Mouse (Mus musculus): ENCODE measurements at regions not wholly inside any gene's neighbourhood (a gene's known extent, or its start where the extent isn't known, plus 50 kb on each side); places are given as distances from the start of the nearest gene placed in this dataset.

DNA sequence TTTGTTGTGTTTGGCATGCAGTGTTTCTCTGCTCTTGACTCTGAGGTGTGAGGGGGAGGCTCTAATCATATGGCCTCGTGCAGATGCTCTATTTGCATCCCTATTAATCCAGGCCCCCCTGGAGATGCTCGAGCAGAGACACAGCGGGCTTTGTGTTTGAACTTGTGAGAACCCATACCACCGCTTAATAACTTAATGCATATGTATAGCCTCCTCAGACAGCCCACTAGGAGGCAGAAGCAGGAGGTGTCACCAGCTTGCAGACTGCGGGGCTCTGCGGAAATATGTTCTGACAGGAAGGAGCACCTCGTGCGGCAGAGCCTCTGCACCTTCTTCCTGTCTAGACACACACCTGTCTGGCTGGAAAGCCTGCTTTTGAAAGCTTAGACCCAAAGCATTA lies 113.7 kb downstream of the Barhl2 start:
- Histone ChIP-seq H3K27ac (ENCODE audit: low read depth) (no peak overlapping the region), H3K4me3 (ENCODE audit: low read depth, low read length) (no peak overlapping the region), H3K9ac (no peak overlapping the region), H3K4me1 (ENCODE audit: insufficient read depth) (no peaks in the 10 kb centered on the region), H3K4me2 (no peak overlapping the region), H3K27me3 (ENCODE audit: insufficient read depth, low read length) (no peaks in the 10 kb centered on the region), H3K9me3 (ENCODE audit: low read depth, low read length) (no peaks in the 10 kb centered on the region), H3K36me3 (ENCODE audit: insufficient read depth) (no peaks in the 10 kb centered on the region)
- ATAC-seq (ENCODE audit: insufficient read depth) (no peak), DNase-seq (no peak)
- peak; percentile 22 for TF ChIP-seq CTCF (IDR thresholded peaks at IDR 0.05; ENCODE audit: low read depth)
- WGBS = 6% methylated on average over 8 of the region's 8 CpGs

DNA sequence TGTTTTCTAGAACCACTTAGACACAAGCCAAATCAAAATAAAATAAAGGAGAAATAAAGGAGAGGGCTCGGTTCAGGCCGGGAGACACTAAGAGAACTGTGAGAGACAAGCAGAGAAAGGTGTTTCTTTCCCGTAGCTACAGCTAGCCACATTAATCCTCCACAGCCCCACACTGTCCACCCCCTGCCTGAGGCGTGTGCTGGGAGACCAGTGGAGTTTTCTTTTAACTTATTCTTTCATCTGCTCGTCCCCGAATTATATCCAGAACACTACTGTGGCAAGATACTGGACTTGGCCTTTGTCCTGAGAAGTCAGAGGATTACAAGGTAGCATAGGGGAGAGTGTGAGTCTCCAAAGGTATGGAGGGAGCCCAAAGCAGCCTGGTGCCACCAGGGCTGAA lies 114.4 kb downstream of the Barhl2 start:
- no peaks in the 10 kb centered on the region for H3K27me3 ChIP-seq (ENCODE audit: insufficient read depth, low read length)
- H3K4me2 ChIP-seq = no peak overlapping the region
- no peak overlapping the region for H3K27ac ChIP-seq (ENCODE audit: low read depth)
- no peak for ATAC-seq (ENCODE audit: insufficient read depth)
- no peaks in the 10 kb centered on the region for H3K9me3 ChIP-seq (ENCODE audit: low read depth, low read length)
- WGBS = 34% methylated on average over 6 of the region's 6 CpGs
- H3K9ac ChIP-seq = no peak overlapping the region
- no peaks in the 10 kb centered on the region for H3K4me1 ChIP-seq (ENCODE audit: insufficient read depth)
- no peak for TF ChIP-seq CTCF (IDR thresholded peaks at IDR 0.05; ENCODE audit: low read depth)
- H3K36me3 ChIP-seq (ENCODE audit: insufficient read depth) = no peaks in the 10 kb centered on the region
- no peak for DNase-seq
- no peak overlapping the region for H3K4me3 ChIP-seq (ENCODE audit: low read depth, low read length)

DNA sequence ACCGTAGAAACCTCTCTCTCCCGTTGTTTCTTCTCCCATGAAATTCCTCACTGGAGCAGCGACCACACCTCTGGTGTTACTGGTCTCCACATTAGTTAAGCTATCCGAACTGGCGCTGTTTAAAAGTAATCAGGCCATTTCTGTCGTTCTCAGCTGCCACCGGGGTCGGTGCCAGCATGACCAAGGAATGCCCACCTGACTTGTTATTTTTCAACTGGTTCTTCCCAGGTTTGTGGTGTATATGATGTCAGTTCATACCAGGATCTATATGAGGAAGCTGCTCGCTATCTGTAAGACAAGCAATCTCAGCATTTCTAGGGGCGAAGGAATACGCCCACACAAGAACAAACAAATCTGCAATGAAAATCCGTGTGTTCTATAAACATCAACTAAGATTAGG lies 116.6 kb downstream of the Barhl2 start:
- H3K9ac ChIP-seq = no peak overlapping the region
- H3K27me3 ChIP-seq (ENCODE audit: insufficient read depth, low read length) = no peaks in the 10 kb centered on the region
- H3K4me2 ChIP-seq = no peak overlapping the region
- H3K4me1 ChIP-seq (ENCODE audit: insufficient read depth) = no peaks in the 10 kb centered on the region
- H3K27ac ChIP-seq (ENCODE audit: low read depth) = no peak overlapping the region
- no peaks in the 10 kb centered on the region for H3K36me3 ChIP-seq (ENCODE audit: insufficient read depth)
- no peak for TF ChIP-seq CTCF (IDR thresholded peaks at IDR 0.05; ENCODE audit: low read depth)
- no peak overlapping the region for H3K4me3 ChIP-seq (ENCODE audit: low read depth, low read length)
- no peaks in the 10 kb centered on the region for H3K9me3 ChIP-seq (ENCODE audit: low read depth, low read length)
- DNase-seq (no peak), ATAC-seq (ENCODE audit: insufficient read depth) (no peak)
- WGBS = 55% methylated on average over 12 of the region's 12 CpGs

- Histone ChIP-seq H3K9ac (no peak overlapping the region), H3K27ac (ENCODE audit: low read depth) (no peak overlapping the region), H3K4me1 (ENCODE audit: insufficient read depth) (no peaks in the 10 kb centered on the region), H3K9me3 (ENCODE audit: low read depth, low read length) (no peaks in the 10 kb centered on the region), H3K4me3 (ENCODE audit: low read depth, low read length) (no peak overlapping the region), H3K4me2 (no peak overlapping the region), H3K27me3 (ENCODE audit: insufficient read depth, low read length) (no peaks in the 10 kb centered on the region), H3K36me3 (ENCODE audit: insufficient read depth) (no peaks in the 10 kb centered on the region)
- no peak for DNase-seq
- TF ChIP-seq CTCF (IDR thresholded peaks at IDR 0.05; ENCODE audit: low read depth) = no peak
- 75% methylated on average over 11 of the region's 11 CpGs for WGBS
- ATAC-seq (ENCODE audit: insufficient read depth) = no peak
Observed at GRCm38 (mm10) chr5:106335639-106336038, 122.3 kb downstream of the Barhl2 start.

GRCm38 (mm10) chr5:106327592-106328150 lies 130.3 kb downstream of the Barhl2 start:
- Histone ChIP-seq H3K4me1 (ENCODE audit: insufficient read depth) (no peaks in the 10 kb centered on the region), H3K4me2 (no peak overlapping the region), H3K4me3 (ENCODE audit: low read depth, low read length) (no peak overlapping the region), H3K9me3 (ENCODE audit: low read depth, low read length) (no peaks in the 10 kb centered on the region), H3K27me3 (ENCODE audit: insufficient read depth, low read length) (no peaks in the 10 kb centered on the region), H3K36me3 (ENCODE audit: insufficient read depth) (no peaks in the 10 kb centered on the region), H3K27ac (ENCODE audit: low read depth) (no peak overlapping the region), H3K9ac (no peak overlapping the region)
- DNase-seq = no peak
- WGBS = 46% methylated on average over 9 of the region's 9 CpGs
- no peak for TF ChIP-seq CTCF (IDR thresholded peaks at IDR 0.05; ENCODE audit: low read depth)
- ATAC-seq (ENCODE audit: insufficient read depth) = no peak

DNA sequence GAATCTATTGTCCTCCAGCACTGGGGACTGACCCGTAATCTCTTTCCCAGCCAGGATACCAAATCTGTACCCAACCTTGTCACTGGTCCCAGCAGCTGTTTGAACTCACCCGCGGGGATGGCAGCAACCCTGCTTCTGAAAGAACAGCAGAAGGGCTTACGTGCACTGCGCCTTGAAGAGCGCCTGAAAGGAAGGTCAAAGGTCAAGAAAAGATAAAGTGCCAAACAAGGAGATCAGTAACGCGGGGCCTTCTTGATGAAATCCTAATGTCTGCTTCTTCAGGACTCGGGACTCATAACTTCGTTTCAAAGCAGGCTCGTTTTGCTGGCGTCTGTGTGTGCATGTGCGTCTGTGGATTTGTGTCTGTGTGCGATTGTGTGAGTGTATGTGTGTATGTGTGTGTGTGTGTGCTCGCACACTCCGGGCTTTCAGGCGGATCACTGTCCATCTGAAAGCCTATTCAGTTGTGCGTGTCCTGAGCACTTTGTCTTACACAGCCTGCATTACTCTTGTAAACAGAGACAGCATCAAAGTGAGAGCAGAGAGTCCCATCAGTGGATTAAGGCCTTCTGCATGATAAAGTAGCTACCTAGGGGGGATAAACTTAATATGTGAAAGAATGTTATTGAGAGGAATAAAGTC lies 135.3 kb downstream of the Barhl2 start:
- WGBS = 20% methylated on average over 18 of the region's 18 CpGs
- no peak overlapping the region for H3K4me2 ChIP-seq
- no peaks in the 10 kb centered on the region for H3K27me3 ChIP-seq (ENCODE audit: insufficient read depth, low read length)
- no peaks in the 10 kb centered on the region for H3K4me1 ChIP-seq (ENCODE audit: insufficient read depth)
- no peak overlapping the region for H3K9ac ChIP-seq
- ATAC-seq (ENCODE audit: insufficient read depth) = no peak
- H3K27ac ChIP-seq (ENCODE audit: low read depth) = no peak overlapping the region
- H3K9me3 ChIP-seq (ENCODE audit: low read depth, low read length) = no peaks in the 10 kb centered on the region
- no peak for TF ChIP-seq CTCF (IDR thresholded peaks at IDR 0.05; ENCODE audit: low read depth)
- no peaks in the 10 kb centered on the region for H3K36me3 ChIP-seq (ENCODE audit: insufficient read depth)
- no peak overlapping the region for H3K4me3 ChIP-seq (ENCODE audit: low read depth, low read length)
- DNase-seq = no peak

GRCm38 (mm10) chr5:106321426-106321825 lies 136.5 kb downstream of the Barhl2 start:
- Histone ChIP-seq H3K4me1 (ENCODE audit: insufficient read depth) (no peaks in the 10 kb centered on the region), H3K27me3 (ENCODE audit: insufficient read depth, low read length) (no peaks in the 10 kb centered on the region), H3K9me3 (ENCODE audit: low read depth, low read length) (no peaks in the 10 kb centered on the region), H3K9ac (no peak overlapping the region), H3K4me2 (no peak overlapping the region), H3K4me3 (ENCODE audit: low read depth, low read length) (no peak overlapping the region), H3K27ac (ENCODE audit: low read depth) (no peak overlapping the region), H3K36me3 (ENCODE audit: insufficient read depth) (no peaks in the 10 kb centered on the region)
- WGBS = 32% methylated on average over 5 of the region's 5 CpGs
- no peak for DNase-seq
- no peak for TF ChIP-seq CTCF (IDR thresholded peaks at IDR 0.05; ENCODE audit: low read depth)
- no peak for ATAC-seq (ENCODE audit: insufficient read depth)

Measured in lung, embryonic 14.5 days (tissue).